Mouse (Mus musculus): ENCODE data around the gene Trim80. TPM values are rescaled to one million over a fixed set of nuclear protein-coding genes. Genes with fewer than 3 reads are reported as not detected.
A peak's percentile ranks its signal among the peaks of the same experiment; 100 is the strongest.
"Not testable (repeated sequence)": the region's sequence is repeated elsewhere in the genome, so short reads cannot be mapped to it uniquely, and the experiment has no call there.

Trim80 gene
- polyA plus RNA-seq, 1 experiment from 2014 or later, result not detected

DNA sequence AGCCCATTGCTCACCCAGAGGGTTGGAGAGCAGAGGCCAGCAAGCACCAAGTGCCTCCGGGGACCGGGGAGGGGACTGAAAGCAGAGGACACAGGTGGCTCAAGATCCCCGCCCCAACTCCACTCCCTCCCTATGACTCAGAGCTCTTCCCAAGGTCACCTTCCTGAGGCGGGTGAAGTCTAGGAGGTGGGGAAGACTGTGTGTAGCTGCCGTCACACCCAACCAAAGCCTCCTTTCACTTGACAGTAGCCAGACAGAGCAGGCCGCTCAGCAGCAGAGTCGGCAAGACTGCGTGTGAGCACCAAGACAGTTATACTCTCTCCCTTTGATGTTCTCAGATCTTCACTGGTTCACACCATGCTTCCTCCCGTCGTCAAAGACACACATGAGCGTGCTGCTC is 23.1 kb downstream of the Trim80 start:
- 69% methylated on average over 11 of the region's 11 CpGs for WGBS

GRCm38 (mm10) chr11:115464851-115465250 is 24.5 kb downstream of the Trim80 start:
- 91% methylated on average over 8 of the region's 8 CpGs for WGBS
- no peak overlapping the region for H3K4me2 ChIP-seq (replicated peaks; ENCODE audit: low read depth, low read length)
- H3K4me1 ChIP-seq (replicated peaks; ENCODE audit: control insufficient read depth, insufficient read depth, low read length), result no peaks in the 10 kb centered on the region
- H3K27ac ChIP-seq (ENCODE audit: low read depth, low read length), result no peak overlapping the region
- no peaks in the 10 kb centered on the region for H3K27me3 ChIP-seq (ENCODE audit: control insufficient read depth, insufficient read depth, low read length)
- no peaks in the 10 kb centered on the region for H3K36me3 ChIP-seq (ENCODE audit: control insufficient read depth, insufficient read depth, low read length)
- no peak overlapping the region for H3K9ac ChIP-seq (ENCODE audit: low read depth, low read length)
- DNase-seq (ENCODE audit: low spot score) (no peak), ATAC-seq (ENCODE audit: low FRiP score) (no peak)
- no peak overlapping the region for H3K4me3 ChIP-seq (ENCODE audit: low read depth, low read length)
- no peaks in the 10 kb centered on the region for H3K9me3 ChIP-seq (ENCODE audit: control insufficient read depth, low read length)

More for the DNA sequence above, 23.1 kb downstream of the Trim80 start:
- H3K9me3 ChIP-seq (ENCODE audit: control insufficient read depth, low read length), result no peaks in the 10 kb centered on the region
- no peaks in the 10 kb centered on the region for H3K27me3 ChIP-seq (ENCODE audit: control insufficient read depth, insufficient read depth, low read length)
- DNase-seq (ENCODE audit: low spot score) (no peak), ATAC-seq (ENCODE audit: low FRiP score) (no peak)
- no peak overlapping the region for H3K27ac ChIP-seq (ENCODE audit: low read depth, low read length)
- H3K9ac ChIP-seq (ENCODE audit: low read depth, low read length), result no peak overlapping the region
- no peak overlapping the region for H3K4me2 ChIP-seq (replicated peaks; ENCODE audit: low read depth, low read length)
- H3K4me1 ChIP-seq (replicated peaks; ENCODE audit: control insufficient read depth, insufficient read depth, low read length), result no peaks in the 10 kb centered on the region
- H3K36me3 ChIP-seq (ENCODE audit: control insufficient read depth, insufficient read depth, low read length), result no peaks in the 10 kb centered on the region
- H3K4me3 ChIP-seq (ENCODE audit: low read depth, low read length), result no peak overlapping the region

- Histone ChIP-seq H3K27ac (ENCODE audit: low read depth, low read length) (no peak overlapping the region), H3K27me3 (ENCODE audit: control insufficient read depth, insufficient read depth, low read length) (no peaks in the 10 kb centered on the region), H3K9ac (ENCODE audit: low read depth, low read length) (no peak overlapping the region), H3K9me3 (ENCODE audit: control insufficient read depth, low read length) (no peaks in the 10 kb centered on the region), H3K4me1 (replicated peaks; ENCODE audit: control insufficient read depth, insufficient read depth, low read length) (no peaks in the 10 kb centered on the region), H3K4me3 (ENCODE audit: low read depth, low read length) (no peak overlapping the region), H3K4me2 (replicated peaks; ENCODE audit: low read depth, low read length) (no peak overlapping the region), H3K36me3 (ENCODE audit: control insufficient read depth, insufficient read depth, low read length) (no peaks in the 10 kb centered on the region)
- no peak for ATAC-seq (ENCODE audit: low FRiP score)
- DNase-seq (ENCODE audit: low spot score), result peak; percentile 42
- 33% methylated on average over 4 of the region's 4 CpGs for WGBS
Observed at GRCm38 (mm10) chr11:115467217-115467618, 26.9 kb downstream of the Trim80 start.

DNA sequence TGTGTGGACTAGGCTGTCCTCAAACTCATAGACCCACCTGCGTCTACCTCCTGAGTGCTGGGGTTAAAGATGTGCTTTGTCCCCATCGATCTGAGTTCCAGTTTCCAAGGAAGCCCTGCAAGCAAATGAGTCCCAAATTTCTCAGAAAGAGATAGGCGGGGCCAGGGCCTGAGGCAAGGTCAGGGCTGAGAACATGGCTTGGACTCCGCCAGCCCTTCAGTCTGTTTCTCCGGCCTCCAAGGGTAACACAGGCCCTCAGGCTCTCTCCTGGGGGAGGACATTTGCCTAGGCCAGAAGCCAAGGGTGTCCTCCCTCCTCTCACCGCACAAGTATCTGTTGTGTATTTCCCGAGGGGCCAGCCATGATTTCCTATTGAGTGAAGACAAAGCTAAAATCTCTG is 31.8 kb downstream of the Trim80 start:
- Histone ChIP-seq H3K27me3 (ENCODE audit: control insufficient read depth, insufficient read depth, low read length) (no peaks in the 10 kb centered on the region), H3K4me2 (replicated peaks; ENCODE audit: low read depth, low read length) (no peak overlapping the region), H3K9ac (ENCODE audit: low read depth, low read length) (no peak overlapping the region), H3K27ac (ENCODE audit: low read depth, low read length) (no peak overlapping the region), H3K36me3 (ENCODE audit: control insufficient read depth, insufficient read depth, low read length) (no peaks in the 10 kb centered on the region), H3K4me1 (replicated peaks; ENCODE audit: control insufficient read depth, insufficient read depth, low read length) (peaks cover 2% of the 10 kb centered on the region; the same call in 1 of the 2 replicates), H3K9me3 (ENCODE audit: control insufficient read depth, low read length) (no peaks in the 10 kb centered on the region), H3K4me3 (ENCODE audit: low read depth, low read length) (no peak overlapping the region)
- DNase-seq (ENCODE audit: low spot score), result no peak
- ATAC-seq (ENCODE audit: low FRiP score), result no peak
- 89% methylated on average over 7 of the region's 7 CpGs for WGBS

DNA sequence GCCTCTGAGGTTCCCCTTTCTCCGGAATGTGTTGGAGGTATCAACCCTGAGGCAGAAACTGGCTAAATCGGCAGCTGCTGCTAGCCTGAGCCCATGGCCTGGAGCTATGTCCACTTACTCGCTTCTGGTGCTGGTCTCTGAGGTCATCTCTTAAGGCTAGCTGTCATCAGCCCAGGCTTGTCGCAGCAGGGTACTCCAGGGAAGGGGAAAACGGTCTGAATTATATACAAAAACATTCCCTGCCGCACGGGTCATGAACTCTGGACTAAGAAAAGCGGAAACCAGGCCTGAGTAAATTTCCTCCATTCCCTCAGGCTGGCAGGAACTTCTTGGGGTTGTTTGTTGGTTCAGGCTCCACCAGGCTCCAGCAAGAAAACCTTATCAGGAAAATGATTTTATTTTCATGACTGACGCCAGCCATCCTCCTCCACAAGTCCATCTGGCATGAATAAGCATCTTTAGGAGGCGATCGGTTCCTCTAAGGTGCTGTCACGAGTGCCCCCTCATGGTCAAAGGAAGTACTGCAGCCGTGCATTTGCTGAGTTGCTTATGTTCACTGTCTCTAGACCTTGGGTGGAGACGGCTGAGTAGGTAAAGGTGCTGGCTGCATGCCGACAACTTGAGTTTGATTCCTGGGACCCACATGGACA is 33.4 kb downstream of the Trim80 start:
- ATAC-seq (ENCODE audit: low FRiP score) (peak; percentile 36; the same call in 1 of the 2 replicates), DNase-seq (ENCODE audit: low spot score) (peak; percentile 99)
- no peaks in the 10 kb centered on the region for H3K27me3 ChIP-seq (ENCODE audit: control insufficient read depth, insufficient read depth, low read length)
- no peaks in the 10 kb centered on the region for H3K36me3 ChIP-seq (ENCODE audit: control insufficient read depth, insufficient read depth, low read length)
- peak overlapping the region; percentile 19 for H3K4me2 ChIP-seq (replicated peaks; ENCODE audit: low read depth, low read length)
- no peaks in the 10 kb centered on the region for H3K9me3 ChIP-seq (ENCODE audit: control insufficient read depth, low read length)
- no peak overlapping the region for H3K4me3 ChIP-seq (ENCODE audit: low read depth, low read length)
- 22% methylated on average over 15 of the region's 15 CpGs for WGBS
- H3K27ac ChIP-seq (ENCODE audit: low read depth, low read length), result no peak overlapping the region
- H3K9ac ChIP-seq (ENCODE audit: low read depth, low read length), result no peak overlapping the region
- H3K4me1 ChIP-seq (replicated peaks; ENCODE audit: control insufficient read depth, insufficient read depth, low read length), result peaks cover 2% of the 10 kb centered on the region; the same call in 1 of the 2 replicates

GRCm38 (mm10) chr11:115475025-115475757 is 34.8 kb downstream of the Trim80 start, which contains the start of gene Armc7:
Armc7 (plus strand) TSS chr11:115475667.
- 1% methylated on average over 26 of the region's 26 CpGs for WGBS
- peak within 1 kb of the TSS; percentile 61; the same call in 1 of the 2 replicates for H3K27ac ChIP-seq (ENCODE audit: low read depth, low read length)
- peak within 1 kb of the TSS; percentile 66 for H3K9ac ChIP-seq (ENCODE audit: low read depth, low read length)
- no peaks in the 10 kb centered on the region for H3K36me3 ChIP-seq (ENCODE audit: control insufficient read depth, insufficient read depth, low read length)
- no peaks in the 10 kb centered on the region for H3K9me3 ChIP-seq (ENCODE audit: control insufficient read depth, low read length)
- peaks cover 2% of the 10 kb centered on the region; the same call in 1 of the 2 replicates for H3K4me1 ChIP-seq (replicated peaks; ENCODE audit: control insufficient read depth, insufficient read depth, low read length)
- peak within 1 kb of the TSS; percentile 95 for H3K4me2 ChIP-seq (replicated peaks; ENCODE audit: low read depth, low read length)
- H3K4me3 ChIP-seq (ENCODE audit: low read depth, low read length), result peak within 1 kb of the TSS; percentile 87
- ATAC-seq (ENCODE audit: low FRiP score) (peak; percentile 94), DNase-seq (ENCODE audit: low spot score) (peak; percentile 97)
- no peaks in the 10 kb centered on the region for H3K27me3 ChIP-seq (ENCODE audit: control insufficient read depth, insufficient read depth, low read length)

GRCm38 (mm10) chr11:115475758-115476237 is 35.5 kb downstream of the Trim80 start:
- H3K27ac ChIP-seq (ENCODE audit: low read depth, low read length), result no peak overlapping the region
- no peak for ATAC-seq (ENCODE audit: low FRiP score)

GRCm38 (mm10) chr11:115476630-115477029 is 36.3 kb downstream of the Trim80 start:
- not testable (repeated sequence) for H3K4me3 ChIP-seq (ENCODE audit: low read depth, low read length)
- H3K4me2 ChIP-seq (replicated peaks; ENCODE audit: low read depth, low read length), result peak overlapping the region; percentile 95; the same call in 1 of the 2 replicates

More at GRCm38 (mm10) chr11:115475758-115476237, 35.5 kb downstream of the Trim80 start:
- no peaks in the 10 kb centered on the region for H3K36me3 ChIP-seq (ENCODE audit: control insufficient read depth, insufficient read depth, low read length)
- peak overlapping the region; percentile 87 for H3K4me3 ChIP-seq (ENCODE audit: low read depth, low read length)
- H3K4me2 ChIP-seq (replicated peaks; ENCODE audit: low read depth, low read length), result peak overlapping the region; percentile 95
- H3K4me1 ChIP-seq (replicated peaks; ENCODE audit: control insufficient read depth, insufficient read depth, low read length), result peaks cover 2% of the 10 kb centered on the region; the same call in 1 of the 2 replicates
- H3K9me3 ChIP-seq (ENCODE audit: control insufficient read depth, low read length), result no peaks in the 10 kb centered on the region
- H3K27me3 ChIP-seq (ENCODE audit: control insufficient read depth, insufficient read depth, low read length), result no peaks in the 10 kb centered on the region
- H3K9ac ChIP-seq (ENCODE audit: low read depth, low read length), result peak overlapping the region; percentile 66
- WGBS, result 4% methylated on average over 28 of the region's 28 CpGs
- no peak for DNase-seq (ENCODE audit: low spot score)

More at GRCm38 (mm10) chr11:115476630-115477029, 36.3 kb downstream of the Trim80 start:
- not testable (repeated sequence) for H3K4me1 ChIP-seq (replicated peaks; ENCODE audit: control insufficient read depth, insufficient read depth, low read length); H3K9me3 ChIP-seq (ENCODE audit: control insufficient read depth, low read length); H3K27me3 ChIP-seq (ENCODE audit: control insufficient read depth, insufficient read depth, low read length); ATAC-seq (ENCODE audit: low FRiP score); H3K27ac ChIP-seq (ENCODE audit: low read depth, low read length); H3K9ac ChIP-seq (ENCODE audit: low read depth, low read length); DNase-seq (ENCODE audit: low spot score); H3K36me3 ChIP-seq (ENCODE audit: control insufficient read depth, insufficient read depth, low read length)
- WGBS, result 85% methylated on average over 4 of the region's 4 CpGs

Measured in hindbrain, embryonic 11.5 days (tissue).